Mouse (Mus musculus) forebrain, embryonic 11.5 days (tissue): ENCODE measurements around the gene Myog. TPM values are rescaled to one million over a fixed set of nuclear protein-coding genes. Genes with fewer than 3 reads are reported as not detected.

Experiments used
- ATAC-seq: fragments of 200-750 bp; cut with Nextera tagmentation; replicated peaks from 2 replicates; pipeline ENCODE4 v1.8.0; 2017; ENCODE audit warnings: moderate TSS enrichment; ENCODE audit not compliant: low FRiP score
- DNase-seq: peaks from one replicate; pipeline ENCODE4 v3.0.0-alpha.2; 2017; ENCODE audit warnings: low spot score
- H3K27ac ChIP-seq: fragments of 300-500 bp; sonication (generic); 2 replicates; pipeline ENCODE4 v1.5.1; 2014; ENCODE audit warnings: low read depth, low read length
- H3K27me3 ChIP-seq: fragments of 300-500 bp; sonication (generic); 2 replicates; pipeline ENCODE4 v1.6.1; 2014; ENCODE audit warnings: mild to moderate bottlenecking, low read length, mixed read lengths; ENCODE audit not compliant: control insufficient read depth, insufficient read depth
- H3K36me3 ChIP-seq: fragments of 300-500 bp; sonication (generic); 2 replicates; pipeline ENCODE4 v1.6.1; 2014; ENCODE audit warnings: mild to moderate bottlenecking, low read length, moderate library complexity, mixed read lengths; ENCODE audit not compliant: control insufficient read depth, insufficient read depth
- H3K4me1 ChIP-seq: fragments of 300-500 bp; sonication (generic); replicated peaks from 2 replicates; pipeline ENCODE4 v1.6.1; 2014; ENCODE audit warnings: low read length, mixed read lengths; ENCODE audit not compliant: control insufficient read depth, insufficient read depth
- H3K4me2 ChIP-seq: fragments of 300-500 bp; sonication (generic); 2 replicates; pipeline ENCODE4 v1.6.1; 2014; ENCODE audit warnings: low read depth, mild to moderate bottlenecking, low read length, moderate library complexity, mixed read lengths; ENCODE audit not compliant: severe bottlenecking
- H3K4me3 ChIP-seq: fragments of 300-500 bp; sonication (generic); 2 replicates; pipeline ENCODE4 v1.5.1; 2014; ENCODE audit warnings: low read depth, low read length
- H3K9ac ChIP-seq: fragments of 300-500 bp; sonication (generic); 2 replicates; pipeline ENCODE4 v1.6.1; 2014; ENCODE audit warnings: low read length
- H3K9me3 ChIP-seq: fragments of 300-500 bp; sonication (generic); 2 replicates; pipeline ENCODE4 v1.6.1; 2016; ENCODE audit warnings: low read length, mixed read lengths; ENCODE audit not compliant: control insufficient read depth
- WGBS: fragments of 180-500 bp; shearing (Covaris S2); extraction: QIAGEN DNeasy Blood & Tissue Kit; methylation state at CpG from one replicate; pipeline ENCODE4 v1.1.7; 2014; 5-methylcytosine and 5-hydroxymethylcytosine counted together
- polyA plus RNA-seq: library from polyadenylated mRNA; unstranded; fragments of >200 nt; fragmentation: Nextera tagmentation; extraction: Ambion mirVana; gene quantifications from 2 replicates; pipeline ENCODE4 v1.2.1, GENCODE M21; 2014

The Myog gene
- polyA plus RNA-seq, 1 experiment from 2014 or later, result not detected

DNA sequence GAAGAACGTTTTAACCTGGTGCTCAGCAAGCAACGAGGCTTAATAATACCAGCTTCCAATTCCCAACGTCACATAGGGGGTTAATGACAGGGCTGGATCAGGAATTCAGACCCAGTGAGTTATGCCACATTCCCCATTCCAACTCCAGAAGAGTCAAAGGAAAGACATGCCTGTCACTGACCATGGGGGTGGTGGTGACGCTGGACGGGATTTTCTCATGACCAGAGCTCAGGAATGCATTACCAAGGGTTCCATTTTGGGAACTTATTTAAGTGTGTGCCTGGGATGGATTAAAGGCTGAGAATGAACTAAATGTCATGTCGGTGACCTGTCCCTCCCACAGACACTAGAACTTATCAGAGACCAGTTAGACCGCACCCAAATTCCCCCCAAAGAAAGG is 13.0 kb upstream of the Myog start:
- DNase-seq (no peak), ATAC-seq (no peak)
- H3K9me3 ChIP-seq, result no peaks in the 10 kb centered on the region
- no peak overlapping the region for H3K27ac ChIP-seq
- no peaks in the 10 kb centered on the region for H3K27me3 ChIP-seq
- 77% methylated on average over 7 of the region's 7 CpGs for WGBS
- H3K4me3 ChIP-seq, result no peak overlapping the region
- H3K36me3 ChIP-seq, result no peaks in the 10 kb centered on the region
- H3K4me2 ChIP-seq, result no peak overlapping the region
- H3K4me1 ChIP-seq, result 0 out of 2 replicates have a peak, but pooled peaks cover 2% of the 10 kb centered on the region
- H3K9ac ChIP-seq, result no peak overlapping the region

DNA sequence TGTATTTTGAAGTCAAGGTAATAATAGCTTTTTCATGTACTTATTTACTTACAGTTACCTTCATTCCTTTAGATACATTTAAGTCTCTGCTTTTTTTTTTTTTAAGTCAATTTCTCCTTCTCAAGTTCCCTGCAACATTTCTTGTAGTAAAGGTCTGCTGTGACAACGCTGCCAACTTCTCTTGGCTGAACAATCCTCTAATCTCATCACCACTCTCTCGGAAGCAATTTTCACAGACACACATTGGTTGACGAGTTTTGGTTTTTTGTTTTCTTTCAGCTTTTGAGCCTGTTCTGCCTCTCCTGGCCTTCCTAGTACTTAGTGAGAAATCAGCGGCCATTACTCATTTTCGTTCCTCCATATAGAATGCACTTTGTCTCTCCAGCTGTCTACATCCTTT is 9.6 kb upstream of the Myog start:
- Histone ChIP-seq H3K9ac (no peak overlapping the region), H3K27ac (no peak overlapping the region), H3K9me3 (no peaks in the 10 kb centered on the region), H3K4me1 (no peaks in the 10 kb centered on the region), H3K27me3 (no peaks in the 10 kb centered on the region), H3K4me2 (no peak overlapping the region), H3K36me3 (no peaks in the 10 kb centered on the region), H3K4me3 (no peak overlapping the region)
- WGBS, result 76% methylated on average over 5 of the region's 5 CpGs
- no peak for DNase-seq
- ATAC-seq, result no peak

DNA sequence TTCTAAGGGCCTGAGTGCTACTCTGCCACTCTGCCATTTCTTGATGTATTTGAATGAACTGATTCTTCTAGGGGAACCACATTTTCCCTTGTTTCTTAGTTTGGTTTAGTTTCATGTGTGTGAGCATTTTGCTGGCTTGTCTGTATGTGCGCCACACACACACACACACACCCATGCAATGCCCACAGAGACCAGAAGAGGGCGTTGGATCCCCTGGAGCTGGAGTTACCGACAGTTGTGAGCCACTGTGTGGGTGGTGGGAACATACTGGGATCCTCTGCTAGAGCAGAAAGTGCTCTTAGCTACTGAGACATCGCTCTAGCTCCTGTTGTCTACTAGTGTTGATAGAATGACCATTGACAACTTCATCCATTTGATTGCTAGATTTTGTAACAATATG is 8.2 kb upstream of the Myog start:
- Histone ChIP-seq H3K36me3 (no peaks in the 10 kb centered on the region), H3K4me1 (no peaks in the 10 kb centered on the region), H3K9me3 (no peaks in the 10 kb centered on the region), H3K9ac (no peak overlapping the region), H3K27me3 (no peaks in the 10 kb centered on the region), H3K4me2 (no peak overlapping the region), H3K4me3 (no peak overlapping the region), H3K27ac (no peak overlapping the region)
- 73% methylated on average over 4 of the region's 4 CpGs for WGBS
- no peak for ATAC-seq
- DNase-seq, result no peak

GRCm38 (mm10) chr1:134282342-134282741 is 7.4 kb upstream of the Myog start:
- Histone ChIP-seq H3K27ac (no peak overlapping the region), H3K4me3 (no peak overlapping the region), H3K4me1 (no peaks in the 10 kb centered on the region), H3K4me2 (no peak overlapping the region), H3K9me3 (no peaks in the 10 kb centered on the region), H3K9ac (no peak overlapping the region), H3K36me3 (no peaks in the 10 kb centered on the region), H3K27me3 (no peaks in the 10 kb centered on the region)
- ATAC-seq (no peak), DNase-seq (no peak)
- 76% methylated on average over 3 of the region's 3 CpGs for WGBS

- H3K27me3 ChIP-seq, result no peaks in the 10 kb centered on the region
- no peaks in the 10 kb centered on the region for H3K36me3 ChIP-seq
- no peak overlapping the region for H3K27ac ChIP-seq
- H3K4me2 ChIP-seq, result no peak overlapping the region
- no peaks in the 10 kb centered on the region for H3K4me1 ChIP-seq
- WGBS, result 67% methylated on average over 1 of the region's 1 CpGs
- no peak overlapping the region for H3K4me3 ChIP-seq
- no peaks in the 10 kb centered on the region for H3K9me3 ChIP-seq
- DNase-seq (no peak), ATAC-seq (no peak)
- H3K9ac ChIP-seq, result no peak overlapping the region
Observed at GRCm38 (mm10) chr1:134283108-134283507, 6.7 kb upstream of the Myog start.

DNA sequence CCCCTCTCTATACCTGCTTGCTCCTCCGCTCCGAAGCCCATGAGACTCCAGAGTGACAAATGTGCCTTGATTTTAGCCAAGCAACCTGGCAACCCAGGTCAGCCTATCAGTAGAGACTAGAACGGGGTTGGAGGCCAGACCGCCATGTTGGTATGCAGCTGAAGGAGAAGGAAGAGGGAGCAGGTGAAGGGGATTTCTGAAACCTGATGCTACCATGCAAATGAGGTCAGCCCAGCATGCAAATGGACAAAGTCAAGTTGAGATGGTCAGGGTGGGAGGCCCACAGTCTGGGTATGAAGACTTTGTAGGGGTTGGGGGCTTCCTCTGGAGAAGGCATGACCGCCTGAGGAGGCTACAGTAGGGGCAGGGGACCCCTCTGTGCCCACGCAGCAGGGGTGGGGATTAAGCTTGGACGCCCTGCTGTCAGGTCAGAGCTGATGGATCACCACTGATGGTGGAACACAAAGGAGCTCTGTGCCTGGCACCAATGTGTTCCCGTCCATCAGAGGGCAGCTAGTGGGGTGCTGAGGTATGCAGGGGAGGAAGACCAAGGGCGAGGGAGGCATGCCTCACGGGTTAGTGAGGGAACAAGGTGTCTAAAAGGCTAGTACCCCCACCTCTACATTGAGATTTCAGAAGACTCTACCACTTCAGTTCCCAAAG is 4.2 kb upstream of the Myog start:
- no peak for ATAC-seq
- Histone ChIP-seq H3K9ac (no peak overlapping the region), H3K27me3 (no peaks in the 10 kb centered on the region), H3K4me3 (no peak overlapping the region), H3K4me2 (no peak overlapping the region), H3K27ac (no peak overlapping the region), H3K9me3 (no peaks in the 10 kb centered on the region), H3K36me3 (no peaks in the 10 kb centered on the region), H3K4me1 (no peaks in the 10 kb centered on the region)
- DNase-seq, result no peak
- WGBS, result 60% methylated on average over 10 of the region's 10 CpGs

DNA sequence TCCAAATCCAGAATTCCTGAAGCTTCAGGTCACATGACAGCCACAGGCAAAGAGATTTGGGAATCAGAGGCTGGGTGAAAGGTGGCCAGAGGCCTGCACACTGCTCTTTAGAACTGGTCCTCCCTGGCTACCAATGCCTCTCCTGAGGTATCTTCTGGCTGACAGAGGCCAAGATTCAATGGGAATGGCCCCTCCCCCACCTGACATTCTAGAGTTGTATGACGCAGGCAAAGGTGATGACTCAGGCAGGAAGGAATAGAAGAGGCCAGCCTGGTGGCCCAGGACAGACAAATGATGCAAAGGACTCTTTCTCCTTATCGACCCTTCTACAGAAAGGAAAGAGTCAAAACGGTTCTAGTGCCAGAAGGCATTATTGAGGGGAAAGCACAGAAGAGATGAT is 1.6 kb upstream of the Myog start:
- H3K4me3 ChIP-seq, result no peak overlapping the region
- H3K4me1 ChIP-seq, result no peaks in the 10 kb centered on the region
- H3K27me3 ChIP-seq, result no peaks in the 10 kb centered on the region
- H3K9me3 ChIP-seq, result no peaks in the 10 kb centered on the region
- H3K4me2 ChIP-seq, result no peak overlapping the region
- no peaks in the 10 kb centered on the region for H3K36me3 ChIP-seq
- no peak overlapping the region for H3K27ac ChIP-seq
- no peak for DNase-seq
- ATAC-seq, result no peak
- WGBS, result 76% methylated on average over 3 of the region's 3 CpGs
- H3K9ac ChIP-seq, result no peak overlapping the region

DNA sequence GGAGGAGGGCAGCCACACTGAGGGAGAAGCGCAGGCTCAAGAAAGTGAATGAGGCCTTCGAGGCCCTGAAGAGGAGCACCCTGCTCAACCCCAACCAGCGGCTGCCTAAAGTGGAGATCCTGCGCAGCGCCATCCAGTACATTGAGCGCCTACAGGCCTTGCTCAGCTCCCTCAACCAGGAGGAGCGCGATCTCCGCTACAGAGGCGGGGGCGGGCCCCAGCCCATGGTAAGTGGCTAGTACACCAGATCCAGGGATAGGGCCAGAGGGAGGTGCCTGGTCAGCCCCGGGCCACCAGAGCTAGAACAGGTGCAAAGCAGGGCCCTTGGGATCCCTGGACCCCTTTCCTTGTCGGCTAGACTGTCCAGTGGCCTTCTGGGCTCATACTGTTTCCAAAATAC is 511 bp downstream of the Myog start:
- no peak overlapping the region for H3K9ac ChIP-seq
- DNase-seq (no peak), ATAC-seq (no peak)
- no peaks in the 10 kb centered on the region for H3K4me1 ChIP-seq
- no peaks in the 10 kb centered on the region for H3K36me3 ChIP-seq
- H3K27ac ChIP-seq, result no peak overlapping the region
- no peaks in the 10 kb centered on the region for H3K9me3 ChIP-seq
- no peak overlapping the region for H3K4me2 ChIP-seq
- H3K27me3 ChIP-seq, result no peaks in the 10 kb centered on the region
- WGBS, result 88% methylated on average over 13 of the region's 13 CpGs
- no peak overlapping the region for H3K4me3 ChIP-seq

DNA sequence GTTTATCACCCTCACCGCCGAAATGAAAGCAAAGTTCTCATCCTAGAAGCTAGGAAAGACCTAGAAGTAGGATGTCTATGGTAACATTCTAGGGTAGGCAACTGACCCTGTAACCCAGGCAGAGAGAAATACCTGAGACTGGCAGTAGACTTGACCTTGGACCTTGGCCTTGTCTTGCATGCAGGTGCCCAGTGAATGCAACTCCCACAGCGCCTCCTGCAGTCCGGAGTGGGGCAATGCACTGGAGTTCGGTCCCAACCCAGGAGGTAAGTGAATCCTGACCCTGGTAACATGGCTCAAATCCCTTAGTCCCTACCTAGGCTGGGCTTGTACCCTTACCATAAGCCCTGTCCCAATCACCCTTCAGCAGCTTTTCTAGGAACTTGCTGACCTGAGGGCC is 1.1 kb downstream of the Myog start:
- no peak for ATAC-seq
- Histone ChIP-seq H3K4me2 (no peak overlapping the region), H3K4me1 (no peaks in the 10 kb centered on the region), H3K4me3 (no peak overlapping the region), H3K36me3 (no peaks in the 10 kb centered on the region), H3K27me3 (no peaks in the 10 kb centered on the region), H3K9me3 (no peaks in the 10 kb centered on the region), H3K27ac (no peak overlapping the region), H3K9ac (no peak overlapping the region)
- WGBS, result 62% methylated on average over 5 of the region's 5 CpGs
- no peak for DNase-seq
